Mouse (Mus musculus) lung, embryonic 15.5 days (tissue): Measurements from ENCODE around the gene Scai. TPM values are rescaled to one million over a fixed set of nuclear protein-coding genes. Genes with fewer than 3 reads are reported as not detected.
"Not testable (repeated sequence)": the region's sequence is repeated elsewhere in the genome, so short reads cannot be mapped to it uniquely, and the experiment has no call there.

Source experiments
- ATAC-seq: fragments of 200-750 bp; cut with Nextera tagmentation; 2 replicates; pipeline ENCODE4 v1.8.0; 2017; ENCODE audit warnings: moderate number of reproducible peaks, borderline replicate concordance; ENCODE audit not compliant: low FRiP score, low TSS enrichment; ENCODE audit errors: extremely low read depth
- H3K27ac ChIP-seq: fragments of 300-500 bp; sonication (generic); 2 replicates; pipeline ENCODE4 v1.5.1; 2015; ENCODE audit warnings: moderate library complexity, mild to moderate bottlenecking, inconsistent platforms
- H3K27me3 ChIP-seq: fragments of 300-500 bp; sonication (generic); 2 replicates; pipeline ENCODE4 v1.6.1; 2015; ENCODE audit warnings: inconsistent platforms
- H3K36me3 ChIP-seq: fragments of 300-500 bp; sonication (generic); 2 replicates; pipeline ENCODE4 v1.6.1; 2015; ENCODE audit warnings: inconsistent platforms
- H3K4me1 ChIP-seq: fragments of 300-500 bp; sonication (generic); 2 replicates; pipeline ENCODE4 v1.6.1; 2015; ENCODE audit warnings: inconsistent platforms
- H3K4me2 ChIP-seq: fragments of 300-500 bp; sonication (generic); 2 replicates; pipeline ENCODE4 v1.6.1; 2015; ENCODE audit warnings: inconsistent platforms, mild to moderate bottlenecking, moderate library complexity
- H3K4me3 ChIP-seq: fragments of 300-500 bp; sonication (generic); 2 replicates; pipeline ENCODE4 v1.5.1; 2015; ENCODE audit warnings: mild to moderate bottlenecking, inconsistent platforms
- H3K9ac ChIP-seq: fragments of 300-500 bp; sonication (generic); 2 replicates; pipeline ENCODE4 v1.6.1; 2015; ENCODE audit warnings: inconsistent platforms
- H3K9me3 ChIP-seq: fragments of 300-500 bp; sonication (generic); 2 replicates; pipeline ENCODE4 v1.6.1; 2016; ENCODE audit warnings: inconsistent platforms
- WGBS: fragments of 180-500 bp; shearing (Covaris S2); methylation state at CpG from one replicate; pipeline ENCODE4 v1.1.7; 2015; 5-methylcytosine and 5-hydroxymethylcytosine counted together
- polyA plus RNA-seq: library from polyadenylated mRNA; unstranded; fragments of >200 nt; fragmentation: Nextera tagmentation; extraction: Ambion mirVana; gene quantifications from 2 replicates; pipeline ENCODE4 v1.2.1, GENCODE M21; 2015

Scai gene
- polyA plus RNA-seq, 1 experiment from 2014 or later, result 9.4 TPM

- Histone ChIP-seq H3K9ac (no peak overlapping the region), H3K9me3 (no peaks in the 10 kb centered on the region), H3K36me3 (peaks cover 25% of the 10 kb centered on the region), H3K27ac (no peak overlapping the region), H3K4me2 (no peak overlapping the region), H3K4me1 (no peaks in the 10 kb centered on the region), H3K27me3 (no peaks in the 10 kb centered on the region), H3K4me3 (no peak overlapping the region)
- 83% methylated on average over 5 of the region's 5 CpGs for WGBS
- no peak for ATAC-seq
These were observed 69.4 kb downstream of the Scai start for GRCm38 (mm10) chr2:39121137-39121536.

- Histone ChIP-seq H3K4me1 (no peaks in the 10 kb centered on the region), H3K4me3 (no peak overlapping the region), H3K9me3 (no peaks in the 10 kb centered on the region), H3K36me3 (peaks cover 16% of the 10 kb centered on the region), H3K27ac (no peak overlapping the region), H3K27me3 (no peaks in the 10 kb centered on the region), H3K4me2 (no peak overlapping the region), H3K9ac (no peak overlapping the region)
- ATAC-seq, result no peak
- 84% methylated on average over 2 of the region's 2 CpGs for WGBS
These were observed 74.0 kb downstream of the Scai start for GRCm38 (mm10) chr2:39116583-39116982.

GRCm38 (mm10) chr2:39114093-39114492, 76.4 kb downstream of the Scai start:
- no peak overlapping the region for H3K27ac ChIP-seq
- ATAC-seq, result no peak
- no peaks in the 10 kb centered on the region for H3K9me3 ChIP-seq
- no peak overlapping the region for H3K9ac ChIP-seq
- peaks cover 16% of the 10 kb centered on the region for H3K36me3 ChIP-seq
- 93% methylated on average over 7 of the region's 7 CpGs for WGBS
- no peaks in the 10 kb centered on the region for H3K27me3 ChIP-seq
- H3K4me2 ChIP-seq, result no peak overlapping the region
- H3K4me1 ChIP-seq, result no peaks in the 10 kb centered on the region
- H3K4me3 ChIP-seq, result no peak overlapping the region

- Histone ChIP-seq H3K36me3 (0 out of 2 replicates have a peak, but pooled peaks cover 4% of the 10 kb centered on the region), H3K4me2 (no peak overlapping the region), H3K4me1 (no peaks in the 10 kb centered on the region), H3K27me3 (no peaks in the 10 kb centered on the region), H3K9me3 (no peaks in the 10 kb centered on the region), H3K27ac (no peak overlapping the region), H3K9ac (no peak overlapping the region), H3K4me3 (no peak overlapping the region)
- no peak for ATAC-seq
These were observed 80.0 kb downstream of the Scai start for GRCm38 (mm10) chr2:39110514-39110913.

GRCm38 (mm10) chr2:39109712-39110111, 80.8 kb downstream of the Scai start:
- not testable (repeated sequence) for H3K36me3 ChIP-seq, H3K4me3 ChIP-seq, H3K9me3 ChIP-seq, ATAC-seq, H3K9ac ChIP-seq, H3K4me2 ChIP-seq, H3K27me3 ChIP-seq, H3K27ac ChIP-seq, H3K4me1 ChIP-seq

GRCm38 (mm10) chr2:39099951-39100350, 90.6 kb downstream of the Scai start:
- H3K4me1 ChIP-seq, H3K27ac ChIP-seq, ATAC-seq, H3K9ac ChIP-seq, H3K9me3 ChIP-seq, H3K4me2 ChIP-seq, H3K4me3 ChIP-seq, H3K27me3 ChIP-seq: not testable (repeated sequence)
- peaks cover 22% of the 10 kb centered on the region for H3K36me3 ChIP-seq
- 96% methylated on average over 1 of the region's 1 CpGs for WGBS

GRCm38 (mm10) chr2:39097993-39098392, 92.5 kb downstream of the Scai start:
- Histone ChIP-seq H3K27me3 (no peaks in the 10 kb centered on the region), H3K4me3 (no peak overlapping the region), H3K36me3 (peaks cover 20% of the 10 kb centered on the region), H3K4me2 (no peak overlapping the region), H3K9me3 (no peaks in the 10 kb centered on the region), H3K27ac (no peak overlapping the region), H3K9ac (no peak overlapping the region), H3K4me1 (no peaks in the 10 kb centered on the region)
- ATAC-seq, result no peak

GRCm38 (mm10) chr2:39091966-39092365, 98.6 kb downstream of the Scai start:
- H3K4me3 ChIP-seq, result no peak overlapping the region
- peaks cover 12% of the 10 kb centered on the region for H3K36me3 ChIP-seq
- no peaks in the 10 kb centered on the region for H3K4me1 ChIP-seq
- WGBS, result 78% methylated on average over 1 of the region's 1 CpGs
- H3K27ac ChIP-seq, result no peak overlapping the region
- no peaks in the 10 kb centered on the region for H3K9me3 ChIP-seq
- no peak overlapping the region for H3K4me2 ChIP-seq
- H3K9ac ChIP-seq, result no peak overlapping the region
- no peaks in the 10 kb centered on the region for H3K27me3 ChIP-seq
- no peak for ATAC-seq

GRCm38 (mm10) chr2:39082706-39083105, 107.8 kb downstream of the Scai start:
- Histone ChIP-seq H3K9ac (no peak overlapping the region), H3K9me3 (no peaks in the 10 kb centered on the region), H3K36me3 (peaks cover 8% of the 10 kb centered on the region; the same call in 1 of the 2 replicates), H3K27ac (no peak overlapping the region), H3K27me3 (no peaks in the 10 kb centered on the region), H3K4me3 (no peak overlapping the region), H3K4me1 (no peaks in the 10 kb centered on the region), H3K4me2 (no peak overlapping the region)
- WGBS, result 86% methylated on average over 3 of the region's 3 CpGs
- no peak for ATAC-seq

- Histone ChIP-seq H3K36me3 (no peaks in the 10 kb centered on the region), H3K4me2 (no peak overlapping the region), H3K27ac (no peak overlapping the region), H3K4me1 (no peaks in the 10 kb centered on the region), H3K9ac (no peak overlapping the region), H3K27me3 (no peaks in the 10 kb centered on the region), H3K9me3 (no peaks in the 10 kb centered on the region), H3K4me3 (no peak overlapping the region)
- ATAC-seq, result no peak
These were observed 119.9 kb downstream of the Scai start for GRCm38 (mm10) chr2:39070666-39071065.

- Histone ChIP-seq H3K9ac (no peak overlapping the region), H3K36me3 (no peaks in the 10 kb centered on the region), H3K4me2 (no peak overlapping the region), H3K4me1 (peaks cover 5% of the 10 kb centered on the region; the same call in 1 of the 2 replicates), H3K4me3 (no peak overlapping the region), H3K9me3 (no peaks in the 10 kb centered on the region), H3K27me3 (no peaks in the 10 kb centered on the region), H3K27ac (no peak overlapping the region)
- ATAC-seq, result no peak
- WGBS, result 61% methylated on average over 1 of the region's 1 CpGs
These were observed 121.4 kb downstream of the Scai start for GRCm38 (mm10) chr2:39069096-39069495.

- WGBS, result under 1% methylated on average over 50 of the region's 50 CpGs
- peaks cover 7% of the 10 kb centered on the region; the same call in 1 of the 2 replicates for H3K36me3 ChIP-seq
- peak within 1 kb of the TSS; percentile 85 for H3K9ac ChIP-seq
- H3K27ac ChIP-seq, result peak within 1 kb of the TSS; percentile 89
- H3K27me3 ChIP-seq, result no peaks in the 10 kb centered on the region
- H3K4me3 ChIP-seq, result peak within 1 kb of the TSS; percentile 94
- H3K4me2 ChIP-seq, result peak within 1 kb of the TSS; percentile 85
- H3K4me1 ChIP-seq, result peaks cover 6% of the 10 kb centered on the region; the same call in 1 of the 2 replicates
- ATAC-seq, result peak; percentile 98
- no peaks in the 10 kb centered on the region for H3K9me3 ChIP-seq
These were observed 125.0 kb downstream of the Scai start, which contains the start of gene Golga1 for GRCm38 (mm10) chr2:39065400-39065987. Golga1 (minus strand) TSS chr2:39065541.
